Mouse (Mus musculus) cortical plate, adult 2 months (tissue): ENCODE data around the gene Traf2.

Source experiments
- CTCF ChIP-seq: fragments of 200-500 bp; IDR thresholded peaks from 2 replicates; pipeline ENCODE4 v1.5.1; 2011; ENCODE audit warnings: mild to moderate bottlenecking, control low read depth, low read length; ENCODE audit not compliant: insufficient read depth; ENCODE audit errors: extremely low read depth
- POLR2A ChIP-seq: fragments of 200-500 bp; IDR thresholded peaks from 2 replicates; pipeline ENCODE4 v1.6.1; 2011; ENCODE audit warnings: mild to moderate bottlenecking, low read length, control low read depth; ENCODE audit not compliant: insufficient read depth; ENCODE audit errors: extremely low read depth

- TF ChIP-seq POLR2A (no peak), CTCF (no peak)
Observed at GRCm38 (mm10) chr2:25501593-25502486, 44.9 kb downstream of the Traf2 start, which contains the start of gene C8g.
